Mouse (Mus musculus): ENCODE measurements around the gene Exph5.

DNA sequence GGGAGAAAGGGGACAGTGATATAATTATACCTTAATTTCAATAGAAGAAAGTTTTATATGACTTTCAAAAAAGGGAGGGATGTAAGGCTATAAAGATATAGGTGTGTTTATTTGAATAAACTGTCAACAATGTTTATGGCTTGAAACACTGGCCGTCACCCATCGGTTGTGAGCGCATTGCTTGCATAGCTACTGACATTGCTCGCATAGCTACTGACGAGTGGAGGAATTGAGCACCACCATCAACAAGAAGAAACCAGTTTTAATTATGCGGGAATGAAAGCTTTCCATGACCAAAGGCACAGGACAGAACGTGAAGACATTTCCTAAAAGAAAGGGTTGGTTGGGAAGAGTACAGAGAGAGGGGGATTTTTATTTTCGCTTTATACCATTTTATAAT lies 99.7 kb downstream of the Exph5 start:
- TF ChIP-seq CTCF (IDR thresholded peaks at IDR 0.05; ENCODE audit: low read depth, low read length) (no peak), GATA1 (IDR thresholded peaks at IDR 0.05; ENCODE audit: borderline replicate concordance, low read length) (no peak)
